Mouse (Mus musculus): ENCODE measurements around the gene Slc22a23. TPM values are rescaled to one million over a fixed set of nuclear protein-coding genes. Genes with fewer than 3 reads are reported as not detected.
A peak's percentile ranks its signal among the peaks of the same experiment; 100 is the strongest.

Gene Slc22a23
- polyA plus RNA-seq, 1 experiment from 2014 or later, result 25.4 TPM

DNA sequence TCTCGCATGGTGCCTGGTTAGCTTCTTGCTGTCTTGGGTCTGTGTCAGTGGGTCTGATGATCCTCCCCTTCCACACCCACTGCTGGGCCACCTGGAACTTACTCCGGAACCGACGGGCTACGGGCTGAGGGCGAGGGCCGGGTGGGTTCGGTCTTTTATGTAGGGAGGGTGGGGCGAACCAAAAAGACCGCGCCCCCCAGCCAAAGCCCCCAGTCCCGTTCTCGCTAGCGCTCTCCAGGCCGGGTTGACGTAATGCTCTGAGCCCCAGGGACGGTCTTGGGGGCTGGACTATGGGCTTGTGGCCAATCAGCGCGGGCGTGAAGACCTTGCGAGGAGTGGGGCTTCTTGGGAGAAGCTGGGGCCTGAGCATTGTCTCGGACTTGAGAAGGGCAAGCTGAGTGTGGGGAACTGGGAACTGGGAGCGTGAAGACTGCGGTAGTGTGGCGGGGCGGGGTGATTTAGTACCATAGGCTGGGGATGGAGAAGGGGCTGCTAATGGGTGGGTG is 214.7 kb downstream of the Slc22a23 start, which contains the start of gene Tubb2b:
Gene Tubb2b (minus strand): TSS at position 241 of the 506 bp plus-strand sequence.
- Histone ChIP-seq H3K36me3 (ENCODE audit: control insufficient read depth, insufficient read depth, low read length) (peaks cover 7% of the 10 kb centered on the region; the same call in 1 of the 2 replicates), H3K4me2 (ENCODE audit: low read depth, low read length) (peak within 1 kb of the TSS; percentile 69), H3K27me3 (ENCODE audit: control insufficient read depth, insufficient read depth, low read length) (no peaks in the 10 kb centered on the region), H3K9me3 (ENCODE audit: control insufficient read depth, low read length) (no peaks in the 10 kb centered on the region), H3K4me1 (ENCODE audit: control insufficient read depth, insufficient read depth, low read length) (peaks cover 15% of the 10 kb centered on the region), H3K9ac (replicated peaks; ENCODE audit: low read depth, low read length) (peak within 1 kb of the TSS; percentile 99), H3K4me3 (ENCODE audit: low read depth, low read length) (peak within 1 kb of the TSS; percentile 93), H3K27ac (ENCODE audit: low read depth, low read length) (peak within 1 kb of the TSS; percentile 100)
- peak; percentile 93 for ATAC-seq (ENCODE audit: low read depth)
- WGBS, result under 1% methylated on average over 26 of the region's 26 CpGs

DNA sequence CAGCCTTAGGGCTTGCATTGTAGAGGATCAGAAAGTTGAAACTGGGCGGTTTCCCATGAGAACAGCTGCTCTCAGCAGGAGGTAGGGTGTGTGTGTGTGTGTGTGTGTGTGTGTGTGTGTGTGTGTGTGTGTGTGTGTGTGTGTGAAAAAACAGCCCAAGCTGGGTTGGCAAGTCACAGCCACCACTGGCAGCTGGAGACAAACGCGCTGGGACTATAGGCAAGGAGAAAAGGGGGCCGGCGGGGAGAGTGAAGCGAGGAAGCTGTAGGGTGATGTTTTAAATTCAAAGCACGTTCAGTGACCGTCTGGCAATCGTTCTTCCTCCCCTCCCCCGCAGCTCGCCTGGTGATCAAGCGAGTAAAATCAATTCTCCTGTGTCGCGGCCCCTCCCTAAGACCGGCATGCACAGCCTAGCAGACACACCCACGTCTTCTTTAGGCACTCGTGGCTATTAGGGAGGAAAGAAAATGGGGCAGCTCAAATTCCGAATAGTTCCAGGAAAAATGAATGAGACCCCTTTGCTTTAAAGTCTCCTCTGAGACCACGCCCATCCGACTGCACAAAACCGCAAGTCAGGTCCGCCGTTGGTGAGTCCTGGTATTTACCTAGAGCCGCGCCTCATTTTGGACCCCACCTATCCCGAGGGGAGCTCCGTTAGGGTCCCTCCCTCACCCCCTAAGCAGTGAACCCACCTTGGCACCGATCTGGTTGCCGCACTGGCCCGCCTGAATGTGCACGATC is 215.3 kb downstream of the Slc22a23 start:
- Histone ChIP-seq H3K4me3 (ENCODE audit: low read depth, low read length) (peak overlapping the region; percentile 93), H3K9me3 (ENCODE audit: control insufficient read depth, low read length) (no peaks in the 10 kb centered on the region), H3K9ac (replicated peaks; ENCODE audit: low read depth, low read length) (peak overlapping the region; percentile 99), H3K4me1 (ENCODE audit: control insufficient read depth, insufficient read depth, low read length) (peaks cover 19% of the 10 kb centered on the region), H3K27ac (ENCODE audit: low read depth, low read length) (peak overlapping the region; percentile 100), H3K4me2 (ENCODE audit: low read depth, low read length) (peak overlapping the region; percentile 69), H3K36me3 (ENCODE audit: control insufficient read depth, insufficient read depth, low read length) (peaks cover 9% of the 10 kb centered on the region; the same call in 1 of the 2 replicates), H3K27me3 (ENCODE audit: control insufficient read depth, insufficient read depth, low read length) (no peaks in the 10 kb centered on the region)
- peak; percentile 7; the same call in 1 of the 2 replicates for ATAC-seq (ENCODE audit: low read depth)
- WGBS, result under 1% methylated on average over 31 of the region's 31 CpGs

Other genes starting within 250 kb of the Slc22a23 start
- gene Tubb2b, start 214.7 kb downstream of the Slc22a23 start, polyA plus RNA-seq (2014; fragmentation: Nextera tagmentation; extraction: Ambion mirVana), result 629 and 667 TPM in 2 replicates
- gene Psmg4, start 182.2 kb downstream of the Slc22a23 start, polyA plus RNA-seq (2014; fragmentation: Nextera tagmentation; extraction: Ambion mirVana), result 77.8 and 87.4 TPM in 2 replicates

Measured in neural tube, embryonic 14.5 days (tissue).